Mouse (Mus musculus): ENCODE measurements around the gene Camk1d. TPM values are rescaled to one million over a fixed set of nuclear protein-coding genes. Genes with fewer than 3 reads are reported as not detected.
"Not testable (repeated sequence)": the region's sequence is repeated elsewhere in the genome, so short reads cannot be mapped to it uniquely, and the experiment has no call there.

Gene Camk1d
- total RNA-seq, 2 experiments from 2014 or later, result 4.3 to 4.6 TPM

DNA sequence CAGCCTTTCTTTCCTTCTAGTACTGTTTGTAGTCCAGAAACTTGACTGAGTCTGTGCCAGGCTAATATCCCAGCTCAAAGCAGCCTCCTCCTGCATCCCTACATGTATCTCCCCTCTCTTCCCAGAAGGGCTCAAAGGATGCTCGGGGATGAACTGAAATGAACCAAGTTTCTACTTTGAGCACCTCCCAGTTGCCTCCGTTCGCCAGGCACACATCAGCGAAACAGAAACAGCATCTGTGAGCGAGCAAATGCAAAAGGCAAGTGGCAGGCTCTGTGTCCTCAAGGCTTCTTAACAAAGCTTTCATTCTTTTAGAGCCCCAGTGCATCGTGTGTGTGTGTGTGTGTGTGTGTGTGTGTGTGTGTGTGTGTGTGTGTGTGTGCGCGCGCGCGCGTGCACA lies 409.9 kb downstream of the Camk1d start:
- no peak for ATAC-seq (replicated peaks; ENCODE audit: low FRiP score, poor library complexity, severe bottlenecking)

DNA sequence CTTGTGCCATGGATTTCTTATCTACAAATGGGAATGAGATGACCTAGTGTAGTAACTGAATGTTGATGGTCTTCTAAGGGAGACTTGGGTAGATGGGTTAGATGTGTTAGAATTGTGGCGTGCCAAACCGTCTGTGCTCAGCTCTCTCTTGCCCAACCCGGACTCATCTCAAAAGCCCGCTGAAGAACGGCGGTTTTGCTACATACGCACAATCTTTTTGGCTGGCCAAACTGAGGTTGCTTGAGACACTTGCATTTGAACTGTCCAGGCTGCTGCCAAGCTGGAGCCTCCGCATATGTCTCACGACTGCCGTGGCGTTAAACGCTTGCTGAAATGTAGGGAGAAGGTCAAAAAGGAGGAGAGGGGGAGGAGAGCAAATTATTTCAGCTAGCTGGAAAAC lies 413.0 kb downstream of the Camk1d start:
- no peak for ATAC-seq (replicated peaks; ENCODE audit: low FRiP score, poor library complexity, severe bottlenecking)

DNA sequence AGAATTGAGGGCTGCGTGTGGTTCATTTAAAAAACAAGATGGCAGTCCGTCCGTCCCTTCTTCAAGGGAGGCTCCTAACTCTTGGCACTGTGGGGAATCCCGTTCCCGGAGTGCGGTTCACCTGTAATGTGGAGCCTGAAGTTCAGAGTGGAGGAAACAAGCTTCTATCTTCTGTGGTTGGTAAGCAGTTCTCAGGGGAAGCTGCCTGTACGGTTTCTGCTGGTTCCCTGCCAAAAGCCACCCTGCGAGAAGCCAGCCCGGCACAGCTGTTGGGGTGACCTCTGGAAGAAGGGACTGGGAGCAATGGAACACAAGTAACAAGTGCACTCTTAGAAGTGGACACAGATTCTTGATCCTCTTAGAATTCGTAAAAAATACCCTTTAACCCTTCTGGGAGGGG lies 416.2 kb downstream of the Camk1d start:
- no peak for ATAC-seq (replicated peaks; ENCODE audit: low FRiP score, poor library complexity, severe bottlenecking)

DNA sequence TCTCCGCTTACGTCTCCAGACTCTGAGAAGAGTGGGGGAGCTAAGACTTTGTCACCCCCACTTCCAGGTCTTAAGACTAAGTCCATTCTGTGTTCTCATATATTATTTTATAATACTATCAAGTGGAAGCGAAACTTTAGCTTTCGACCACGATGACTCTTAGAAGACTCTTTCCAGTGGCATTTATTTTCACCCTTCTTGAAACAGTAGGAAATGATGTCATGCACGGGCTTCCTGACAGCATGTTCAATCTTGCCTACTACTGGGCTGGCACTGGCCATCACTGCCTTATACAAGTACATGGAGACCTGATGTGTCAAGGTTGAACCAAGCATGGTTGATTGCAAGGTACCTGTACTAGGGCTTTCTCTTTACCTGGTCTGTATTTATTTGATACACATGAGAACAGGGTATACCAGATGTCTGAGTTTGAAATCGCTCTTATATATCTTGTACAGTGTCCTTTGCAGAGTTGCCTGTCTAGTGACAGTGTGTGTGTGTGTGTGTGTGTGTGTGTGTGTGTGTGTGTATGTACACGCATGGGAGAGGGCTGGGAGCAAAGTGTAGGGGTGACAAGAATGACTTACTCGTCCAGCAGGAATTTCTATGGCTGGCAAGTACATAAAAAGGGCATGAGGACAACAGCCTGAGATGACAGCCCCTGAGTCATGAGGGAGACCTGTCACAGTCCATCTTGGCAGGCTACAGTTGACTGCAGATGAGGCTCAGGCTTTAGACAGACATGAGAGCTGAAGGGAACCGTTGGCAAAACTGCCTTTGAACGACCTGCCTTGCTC lies 417.4 kb downstream of the Camk1d start:
- no peak for ATAC-seq (replicated peaks; ENCODE audit: low FRiP score, poor library complexity, severe bottlenecking)

DNA sequence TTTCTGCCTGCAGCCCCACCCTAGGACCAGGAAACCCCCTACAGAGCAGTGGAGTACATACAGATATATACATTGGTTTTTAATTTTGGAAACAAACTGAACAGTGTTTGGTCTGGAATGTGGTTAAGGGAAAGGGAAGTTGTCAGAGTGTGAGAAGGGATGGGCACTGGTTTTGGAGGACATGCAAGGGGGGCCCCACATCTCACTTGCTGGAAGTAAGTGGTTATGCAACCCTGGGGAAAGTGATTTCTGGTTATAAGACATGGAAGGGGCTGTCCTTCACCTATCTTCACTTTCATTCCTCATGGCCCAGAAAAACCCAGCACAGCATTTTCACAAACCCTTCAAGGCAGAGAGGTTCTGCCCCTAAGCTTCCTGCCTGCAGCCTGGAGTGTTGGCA lies 419.2 kb downstream of the Camk1d start:
- ATAC-seq (replicated peaks; ENCODE audit: low FRiP score, poor library complexity, severe bottlenecking), result no peak

DNA sequence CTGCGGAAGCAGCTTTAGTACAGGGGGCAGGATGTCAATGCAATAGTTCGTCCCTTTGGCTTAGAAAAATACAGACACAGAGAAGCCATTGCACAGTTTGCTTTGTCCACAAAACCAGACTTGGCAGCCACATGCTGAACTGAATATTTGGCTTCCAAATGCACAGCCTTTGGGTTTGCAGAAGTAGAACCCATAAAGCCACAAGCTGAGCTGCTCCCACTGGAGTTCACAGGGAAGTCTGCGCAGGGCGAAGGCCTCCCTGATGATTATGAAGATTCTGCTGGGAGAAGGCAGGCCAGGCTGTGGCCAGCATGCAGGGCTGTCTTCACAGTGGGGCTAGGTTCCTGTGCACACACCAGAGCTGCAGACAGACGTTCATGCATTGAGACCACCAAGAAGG lies 419.9 kb downstream of the Camk1d start:
- ATAC-seq (replicated peaks; ENCODE audit: low FRiP score, poor library complexity, severe bottlenecking), result no peak

DNA sequence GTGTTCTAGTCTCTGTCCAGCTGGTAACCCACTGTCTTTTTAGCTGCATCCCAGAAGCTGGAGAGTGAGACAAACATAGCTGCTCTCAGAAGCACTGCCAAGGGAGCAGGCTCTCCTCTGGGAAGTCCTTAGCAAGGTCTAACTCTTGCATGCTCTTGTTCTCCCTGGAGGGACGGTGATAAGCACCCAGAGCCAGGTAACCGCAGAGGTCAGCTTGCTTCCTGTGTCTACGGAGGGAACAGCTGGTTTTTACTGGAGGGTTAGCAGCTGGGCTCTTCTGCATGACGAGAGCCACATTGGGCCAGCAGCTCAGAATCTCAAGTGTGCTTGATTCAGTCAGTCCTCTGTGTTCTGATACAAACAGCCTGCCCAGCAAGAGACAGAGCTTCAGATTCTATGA lies 425.7 kb downstream of the Camk1d start:
- no peak for ATAC-seq (replicated peaks; ENCODE audit: low FRiP score, poor library complexity, severe bottlenecking)

DNA sequence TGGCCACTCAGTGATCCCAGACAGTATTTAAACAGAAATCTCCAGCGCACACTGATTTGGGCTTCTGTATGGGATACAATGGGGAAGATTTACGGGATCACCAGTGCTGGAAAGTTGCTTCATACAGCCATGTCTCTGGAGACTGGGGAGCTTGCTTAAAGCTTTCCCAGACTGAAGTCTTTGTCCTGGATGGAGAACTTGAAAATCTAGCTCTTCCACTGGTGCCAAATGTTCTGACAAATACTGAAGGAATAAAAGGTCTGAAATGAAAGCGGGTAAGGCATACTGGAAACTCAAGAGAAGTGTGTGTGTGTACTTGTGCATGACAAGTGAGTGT lies 427.3 kb downstream of the Camk1d start:
- ATAC-seq (replicated peaks; ENCODE audit: low FRiP score, poor library complexity, severe bottlenecking), result no peak

DNA sequence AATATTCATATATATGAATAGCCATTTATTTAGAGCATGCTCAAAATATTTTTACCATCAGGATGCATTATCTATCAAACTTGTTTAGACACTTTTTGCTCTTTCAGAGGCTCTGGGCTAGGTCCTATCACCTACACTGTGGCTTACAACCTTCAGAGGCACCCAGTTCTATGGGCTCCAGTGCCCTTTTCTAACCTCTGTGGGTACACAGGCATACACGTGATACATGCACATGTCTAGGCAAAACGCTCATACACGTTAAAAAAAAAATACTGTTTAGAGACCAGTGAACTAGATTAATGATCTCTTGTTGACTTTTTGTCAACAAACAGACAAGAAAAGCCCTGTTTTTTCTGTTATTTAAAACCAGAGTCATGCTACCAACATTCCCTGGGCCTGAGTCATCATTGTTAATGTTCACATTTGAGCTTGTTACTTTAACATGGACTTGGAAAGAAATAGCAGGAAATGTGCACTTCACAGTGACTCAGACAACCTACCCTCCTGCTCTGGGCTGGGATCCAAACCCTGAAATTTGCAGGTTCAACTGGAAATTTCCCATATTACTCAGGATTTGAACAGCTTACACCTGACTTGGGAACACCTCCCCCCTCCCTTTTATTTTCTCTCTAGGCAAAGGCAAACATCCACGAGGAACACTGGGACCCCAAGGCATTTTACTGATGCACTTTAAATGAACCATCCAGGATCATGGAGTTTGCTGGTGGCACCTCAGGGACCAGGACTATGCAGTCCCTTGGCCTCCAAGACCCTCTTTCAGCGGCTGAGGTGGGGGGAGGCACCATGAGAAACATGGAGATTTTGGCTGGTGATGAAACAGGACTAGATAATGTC lies 427.9 kb downstream of the Camk1d start:
- no peak for ATAC-seq (replicated peaks; ENCODE audit: low FRiP score, poor library complexity, severe bottlenecking)

DNA sequence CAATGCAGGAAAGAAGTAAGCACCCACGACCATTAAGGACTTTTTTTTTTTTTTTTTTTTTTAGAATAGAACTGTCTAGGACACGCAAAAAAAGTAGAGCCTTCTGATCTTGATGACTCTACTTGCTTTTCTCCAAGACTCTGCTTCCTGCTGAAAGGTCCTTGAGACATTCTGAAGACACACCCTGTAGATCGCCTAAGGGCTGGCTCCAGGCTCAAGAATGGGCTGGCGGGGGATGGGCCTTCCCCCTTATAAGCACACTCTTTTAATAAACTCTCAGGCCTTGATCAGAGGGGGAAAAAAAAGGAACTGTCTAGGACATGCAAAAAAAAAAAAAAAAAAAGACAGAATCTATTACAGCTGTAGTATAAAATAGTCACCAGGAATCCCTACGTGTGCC lies 430.0 kb downstream of the Camk1d start:
- ATAC-seq (replicated peaks; ENCODE audit: low FRiP score, poor library complexity, severe bottlenecking), result no peak

DNA sequence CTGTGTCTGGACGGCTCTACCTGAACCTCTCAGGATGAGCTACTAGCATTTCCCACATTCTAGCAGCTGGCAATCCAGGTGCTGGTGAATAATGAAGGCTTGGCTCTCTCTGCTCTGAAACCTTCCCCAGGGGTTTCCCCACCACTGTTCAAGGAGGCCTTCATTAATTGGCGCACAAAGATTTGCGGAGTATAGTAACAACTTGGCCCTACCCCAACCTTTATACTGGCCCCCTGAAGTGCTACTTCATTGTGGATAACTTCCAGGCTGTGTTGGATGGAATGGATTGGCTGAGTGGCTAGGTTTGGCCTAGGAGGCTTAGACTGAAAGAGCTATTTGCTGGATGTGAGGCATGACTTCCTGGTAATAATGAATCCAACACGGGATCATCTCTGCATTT lies 431.7 kb downstream of the Camk1d start:
- no peak for ATAC-seq (replicated peaks; ENCODE audit: low FRiP score, poor library complexity, severe bottlenecking)

DNA sequence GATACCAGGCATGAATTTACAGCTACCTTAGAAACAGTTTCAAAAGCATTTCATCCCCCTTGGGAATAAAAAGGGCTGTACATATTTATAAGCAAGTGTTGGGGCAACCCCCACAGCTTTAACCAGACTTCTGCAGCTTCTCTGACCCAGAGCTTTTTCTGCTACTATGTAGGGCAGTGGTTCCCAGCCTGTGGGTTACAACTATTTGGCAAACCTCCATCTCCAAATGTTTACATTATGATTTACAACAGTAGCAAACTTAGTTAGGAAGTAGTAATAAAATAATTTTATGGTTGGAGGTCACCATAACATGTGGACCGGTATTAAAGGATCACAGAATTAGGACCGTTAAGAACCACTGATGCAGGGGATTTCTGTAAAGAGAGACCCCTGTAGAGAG lies 446.3 kb downstream of the Camk1d start:
- no peak for ATAC-seq (replicated peaks; ENCODE audit: low FRiP score, poor library complexity, severe bottlenecking)

DNA sequence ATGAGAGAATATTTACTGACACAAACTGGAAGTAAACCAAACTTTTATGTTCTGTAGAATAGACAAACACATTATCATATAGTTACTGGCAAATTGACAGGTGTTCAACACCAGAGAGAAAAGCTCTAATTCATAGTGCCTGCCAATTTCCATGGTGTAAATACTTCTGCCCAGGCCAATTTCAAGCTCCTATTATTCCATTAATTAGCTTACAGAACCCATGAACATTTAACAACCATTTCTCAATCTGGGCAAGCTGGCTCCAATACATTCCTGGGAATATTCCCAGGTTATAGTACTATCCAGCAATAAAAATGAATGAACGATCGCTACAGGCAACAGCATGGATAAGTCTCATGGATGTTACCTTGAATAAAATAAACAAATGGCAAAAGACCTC lies 452.0 kb downstream of the Camk1d start:
- no peak for ATAC-seq (replicated peaks; ENCODE audit: low FRiP score, poor library complexity, severe bottlenecking)

DNA sequence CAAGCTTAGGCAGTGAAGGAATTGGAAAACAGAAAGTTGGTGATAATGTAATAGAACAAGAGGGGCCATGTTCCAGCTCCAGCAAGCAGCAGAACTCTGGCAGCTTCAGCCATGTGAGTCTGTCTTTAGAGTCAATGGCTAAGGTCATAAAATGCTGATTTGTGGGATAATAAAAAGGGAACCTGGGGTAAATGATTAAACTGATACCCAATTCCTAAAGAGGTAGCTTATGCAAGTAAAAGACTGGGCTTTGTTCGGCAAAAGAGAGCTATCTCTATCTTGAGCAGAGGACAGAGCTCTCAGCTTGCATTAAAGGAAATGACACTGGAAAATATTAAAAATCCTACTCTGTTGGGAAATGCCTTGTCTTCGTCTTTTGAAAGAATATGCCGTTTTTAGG lies 456.1 kb downstream of the Camk1d start:
- ATAC-seq (replicated peaks; ENCODE audit: low FRiP score, poor library complexity, severe bottlenecking), result no peak

DNA sequence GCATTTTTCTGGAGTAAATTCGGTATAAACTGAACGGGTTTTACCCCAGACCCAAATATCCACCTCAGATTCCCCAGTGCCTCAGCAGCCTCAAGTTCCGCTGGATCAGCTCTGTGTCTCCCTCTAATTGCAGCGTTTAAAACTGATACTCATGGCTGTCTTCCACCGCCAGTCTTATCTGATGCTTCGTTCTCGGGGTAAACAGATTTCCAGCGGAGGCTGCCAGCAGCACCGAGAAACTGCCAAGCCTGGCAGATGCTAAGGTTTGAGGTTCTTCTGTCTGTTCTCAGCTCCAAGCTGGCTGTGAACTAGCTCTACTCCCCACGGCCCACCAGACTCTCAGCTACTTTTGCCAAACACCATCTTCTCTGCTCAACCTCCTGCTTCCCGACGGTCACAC lies 464.3 kb downstream of the Camk1d start:
- ATAC-seq (replicated peaks; ENCODE audit: low FRiP score, poor library complexity, severe bottlenecking), result no peak

DNA sequence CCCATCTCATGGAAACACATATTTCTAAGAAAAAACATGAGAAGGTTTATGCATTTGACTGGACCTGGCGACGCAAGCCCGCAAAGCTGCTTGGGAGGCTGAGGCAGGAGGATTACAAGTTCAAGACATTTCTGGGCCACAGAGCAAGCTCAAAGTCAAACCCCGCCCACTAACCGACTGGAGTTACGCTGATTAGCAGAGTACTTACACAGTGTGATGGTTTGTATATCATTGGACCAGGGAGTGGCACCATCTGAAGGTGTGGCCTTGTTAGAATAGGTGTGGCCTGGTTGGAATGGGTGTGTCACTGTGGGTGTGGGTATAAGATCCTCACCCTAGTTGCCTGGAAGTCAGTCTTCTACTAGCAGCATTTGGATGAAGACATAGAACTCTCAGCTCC lies 465.1 kb downstream of the Camk1d start:
- ATAC-seq (replicated peaks; ENCODE audit: low FRiP score, poor library complexity, severe bottlenecking), result not testable (repeated sequence)

Other genes with a start within 250 kb of the Camk1d start
- gene Nudt5, start 130.5 kb upstream of the Camk1d start, total RNA-seq (2015; ENCODE audit: low replicate concordance), result 7.9 and 9.0 TPM in 2 replicates
- 6.8 and 17.8 TPM in 2 replicates for gene Nudt5, start 130.5 kb upstream of the Camk1d start, total RNA-seq (2017; ENCODE audit: low replicate concordance)
- 41.8 and 43.6 TPM in 2 replicates for gene Cdc123, start 130.6 kb upstream of the Camk1d start, total RNA-seq (2015; ENCODE audit: low replicate concordance)
- gene Cdc123, start 130.6 kb upstream of the Camk1d start, total RNA-seq (2017; ENCODE audit: low replicate concordance), result 62.3 and 80.2 TPM in 2 replicates
- not detected in 2 replicates for gene Gm13199, start 148.4 kb upstream of the Camk1d start, total RNA-seq (2015; ENCODE audit: low replicate concordance)
- not detected in 2 replicates for gene Gm13199, start 148.4 kb upstream of the Camk1d start, total RNA-seq (2017; ENCODE audit: low replicate concordance)
- gene Sec61a2, start 180.9 kb upstream of the Camk1d start, total RNA-seq (2015; ENCODE audit: low replicate concordance), result 2.1 and 22.7 TPM in 2 replicates
- 6.7 and 8.9 TPM in 2 replicates for gene Sec61a2, start 180.9 kb upstream of the Camk1d start, total RNA-seq (2017; ENCODE audit: low replicate concordance)
- gene Dhtkd1, start 228.3 kb upstream of the Camk1d start, total RNA-seq (2015; ENCODE audit: low replicate concordance), result 8.8 TPM in 1 of 2 replicates, not detected in the other
- gene Dhtkd1, start 228.3 kb upstream of the Camk1d start, total RNA-seq (2017; ENCODE audit: low replicate concordance), result 0.28 and 4.4 TPM in 2 replicates
- gene Upf2, start 237.0 kb upstream of the Camk1d start, total RNA-seq (2015; ENCODE audit: low replicate concordance), result 19.0 and 20.4 TPM in 2 replicates
- 25.4 and 25.6 TPM in 2 replicates for gene Upf2, start 237.0 kb upstream of the Camk1d start, total RNA-seq (2017; ENCODE audit: low replicate concordance)